Mouse (Mus musculus): ENCODE results near the gene 6430548M08Rik. TPM values are rescaled to one million over a fixed set of nuclear protein-coding genes. Genes with fewer than 3 reads are reported as not detected.
A peak's percentile ranks its signal among the peaks of the same experiment; 100 is the strongest.

Gene 6430548M08Rik
- 23.1 and 30.0 TPM in 2 replicates for polyA plus RNA-seq (2015; fragmentation: Nextera tagmentation; extraction: Ambion mirVana)

DNA sequence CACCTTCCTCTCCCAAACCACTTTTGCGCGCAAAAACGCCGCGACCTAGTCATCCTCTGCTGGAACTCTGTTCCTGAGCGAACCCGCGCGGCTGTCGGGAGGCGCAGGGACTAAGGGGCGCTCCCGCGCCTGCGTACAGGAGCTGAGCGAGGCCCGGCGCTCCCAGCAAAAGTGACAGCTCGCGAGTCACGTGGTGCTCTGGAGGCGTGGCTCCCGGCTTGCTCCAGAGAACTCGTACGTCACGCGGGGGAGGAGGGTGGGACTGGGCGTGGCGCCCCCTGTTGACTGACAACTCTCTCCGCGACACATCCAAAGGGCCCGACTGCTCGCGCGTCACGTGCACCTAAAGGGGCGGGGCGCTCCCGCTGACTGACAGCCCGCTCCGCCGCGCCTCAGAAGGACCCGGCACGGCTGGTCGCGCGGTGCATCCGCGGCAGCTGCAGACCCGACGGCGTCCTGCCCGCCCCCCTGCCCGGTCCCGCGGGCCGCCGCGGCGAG, at the start of gene 6430548M08Rik:
Gene 6430548M08Rik (plus strand): TSS at position 395 of the 498 bp plus-strand sequence.
- under 1% methylated on average over 58 of the region's 61 CpGs for WGBS
- Histone ChIP-seq H3K4me2 (replicated peaks) (peak within 1 kb of the TSS; percentile 77), H3K27ac (replicated peaks) (peak within 1 kb of the TSS; percentile 87), H3K9me3 (no peaks in the 10 kb centered on the region), H3K36me3 (no peaks in the 10 kb centered on the region), H3K4me3 (peak within 1 kb of the TSS; percentile 70), H3K9ac (replicated peaks) (peak within 1 kb of the TSS; percentile 77), H3K4me1 (peaks cover 12% of the 10 kb centered on the region), H3K27me3 (peaks cover 12% of the 10 kb centered on the region; the same call in 1 of the 2 replicates)
- peak; percentile 97 for ATAC-seq (replicated peaks)

DNA sequence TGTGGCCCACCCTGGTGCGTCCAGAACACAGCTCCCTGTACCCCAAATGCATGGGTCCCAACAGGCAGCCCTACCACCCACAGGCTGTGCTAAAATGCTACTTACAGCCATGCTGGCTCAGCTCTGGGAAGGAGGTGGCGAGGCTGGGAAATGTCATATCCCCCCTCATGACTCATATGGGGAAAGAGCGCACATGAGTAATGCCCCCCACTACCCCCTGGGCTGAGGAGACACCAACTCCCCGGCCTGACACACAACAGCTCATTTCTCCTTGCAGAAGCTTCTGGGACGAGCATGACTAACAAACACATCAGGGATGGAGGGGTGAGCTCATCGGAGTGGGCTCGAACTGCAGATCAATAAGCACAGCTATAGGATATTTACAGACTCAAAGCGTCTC, 48.3 kb upstream of the 6430548M08Rik start:
- no peak for ATAC-seq (replicated peaks)
- Histone ChIP-seq H3K9ac (replicated peaks) (no peak overlapping the region), H3K4me2 (replicated peaks) (no peak overlapping the region), H3K27me3 (no peaks in the 10 kb centered on the region), H3K9me3 (no peaks in the 10 kb centered on the region), H3K4me1 (no peaks in the 10 kb centered on the region), H3K27ac (replicated peaks) (no peak overlapping the region), H3K36me3 (no peaks in the 10 kb centered on the region), H3K4me3 (no peak overlapping the region)
- 93% methylated on average over 8 of the region's 8 CpGs for whole genome bisulfite sequencing

- Histone ChIP-seq H3K4me3 (no peak overlapping the region), H3K9me3 (no peaks in the 10 kb centered on the region), H3K4me2 (replicated peaks) (no peak overlapping the region), H3K27me3 (no peaks in the 10 kb centered on the region), H3K4me1 (no peaks in the 10 kb centered on the region), H3K27ac (replicated peaks) (no peak overlapping the region), H3K36me3 (no peaks in the 10 kb centered on the region), H3K9ac (replicated peaks) (no peak overlapping the region)
- no peak for ATAC-seq (replicated peaks)
- WGBS, result 88% methylated on average over 4 of the region's 4 CpGs
These were observed 47.7 kb upstream of the 6430548M08Rik start for GRCm38 (mm10) chr8:120066226-120066625.

DNA sequence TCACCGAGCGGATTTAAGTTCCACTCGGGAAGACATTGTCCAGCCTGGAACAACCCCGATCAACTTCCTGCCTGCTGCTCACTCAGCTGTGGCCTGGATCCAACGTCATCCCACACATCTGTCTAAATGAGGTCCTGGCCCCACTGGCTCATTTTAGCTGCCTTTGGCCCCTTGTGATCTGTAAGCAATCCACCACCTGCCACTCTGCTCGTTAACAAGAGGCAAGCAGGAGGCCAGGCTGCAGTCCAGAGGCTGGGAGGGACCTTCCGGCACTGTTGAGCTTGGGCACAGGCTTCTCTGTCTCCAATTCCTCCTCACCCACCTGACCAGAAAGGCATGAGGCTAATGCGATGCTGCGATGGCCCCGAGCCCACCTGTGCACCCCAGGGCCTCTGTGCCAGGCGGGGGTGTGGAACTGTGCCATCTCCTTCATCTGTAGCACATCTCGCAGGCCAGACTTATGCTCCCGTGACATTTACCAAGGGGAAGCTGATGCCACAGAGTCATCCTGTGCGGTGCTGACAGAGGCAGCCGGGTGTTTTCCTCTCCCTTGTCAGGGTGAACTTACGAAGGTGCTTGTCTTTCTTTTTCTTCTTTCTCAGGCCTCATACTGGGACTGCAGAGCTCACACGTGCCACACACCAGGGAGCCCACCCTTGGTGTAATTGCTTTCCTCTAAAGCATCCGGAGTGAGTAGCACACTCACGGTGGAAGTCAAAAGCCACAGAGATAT, 45.9 kb upstream of the 6430548M08Rik start:
- Histone ChIP-seq H3K27me3 (no peaks in the 10 kb centered on the region), H3K9ac (replicated peaks) (no peak overlapping the region), H3K4me2 (replicated peaks) (no peak overlapping the region), H3K9me3 (no peaks in the 10 kb centered on the region), H3K36me3 (no peaks in the 10 kb centered on the region), H3K4me1 (no peaks in the 10 kb centered on the region), H3K27ac (replicated peaks) (no peak overlapping the region), H3K4me3 (no peak overlapping the region)
- ATAC-seq (replicated peaks), result no peak
- WGBS, result 60% methylated on average over 19 of the region's 19 CpGs

DNA sequence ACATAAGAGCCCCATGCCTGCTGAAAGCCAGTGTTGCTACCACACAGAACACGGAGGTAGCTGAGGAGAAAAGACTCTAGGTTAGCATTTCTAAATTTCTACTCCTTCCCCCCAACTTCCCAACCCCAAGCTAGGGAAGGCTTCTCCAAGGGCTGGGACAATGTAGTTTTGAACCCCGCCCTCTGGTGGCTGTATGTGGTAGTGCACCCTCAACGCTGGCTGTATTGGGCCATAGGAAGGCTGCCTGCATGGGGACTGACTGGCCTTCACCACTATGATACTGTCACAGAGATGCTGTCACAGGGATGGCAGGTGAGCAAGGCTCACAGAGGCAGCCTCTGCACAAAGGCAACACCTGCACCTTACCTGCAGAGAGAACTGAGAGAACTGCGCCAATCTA, 42.3 kb upstream of the 6430548M08Rik start:
- Histone ChIP-seq H3K9me3 (no peaks in the 10 kb centered on the region), H3K4me1 (peaks cover 3% of the 10 kb centered on the region; the same call in 1 of the 2 replicates), H3K27me3 (no peaks in the 10 kb centered on the region), H3K4me3 (no peak overlapping the region), H3K9ac (replicated peaks) (no peak overlapping the region), H3K36me3 (no peaks in the 10 kb centered on the region), H3K27ac (replicated peaks) (no peak overlapping the region), H3K4me2 (replicated peaks) (no peak overlapping the region)
- 28% methylated on average over 4 of the region's 4 CpGs for WGBS
- peak; percentile 38 for ATAC-seq (replicated peaks)

DNA sequence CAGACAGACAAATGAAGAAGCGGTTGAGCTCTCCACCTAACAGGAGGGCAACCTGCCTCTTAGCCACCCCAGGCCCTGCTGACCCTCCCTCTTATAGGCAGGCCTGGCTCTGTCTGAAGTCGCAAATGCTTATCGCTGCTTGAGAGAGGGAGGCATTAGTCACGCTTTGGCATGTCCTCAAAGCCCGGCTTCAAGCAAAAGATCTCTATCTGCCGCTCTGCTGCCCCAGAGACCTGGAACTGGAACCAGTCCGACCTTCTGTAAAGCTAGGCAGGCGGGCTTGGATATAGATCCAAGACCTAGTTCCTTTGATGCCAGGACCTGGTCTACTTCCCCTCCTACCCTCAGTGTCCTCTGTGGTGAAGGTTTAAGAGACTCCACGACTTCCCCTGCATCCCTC, 41.7 kb upstream of the 6430548M08Rik start:
- Histone ChIP-seq H3K9me3 (no peaks in the 10 kb centered on the region), H3K4me1 (peaks cover 3% of the 10 kb centered on the region; the same call in 1 of the 2 replicates), H3K27me3 (no peaks in the 10 kb centered on the region), H3K9ac (replicated peaks) (no peak overlapping the region), H3K36me3 (no peaks in the 10 kb centered on the region), H3K4me2 (replicated peaks) (no peak overlapping the region), H3K4me3 (no peak overlapping the region), H3K27ac (replicated peaks) (no peak overlapping the region)
- no peak for ATAC-seq (replicated peaks)
- 85% methylated on average over 9 of the region's 9 CpGs for WGBS

GRCm38 (mm10) chr8:120072827-120073226, 41.1 kb upstream of the 6430548M08Rik start:
- WGBS, result 90% methylated on average over 8 of the region's 8 CpGs
- Histone ChIP-seq H3K27me3 (no peaks in the 10 kb centered on the region), H3K9ac (replicated peaks) (no peak overlapping the region), H3K4me2 (replicated peaks) (no peak overlapping the region), H3K36me3 (no peaks in the 10 kb centered on the region), H3K27ac (replicated peaks) (no peak overlapping the region), H3K4me3 (no peak overlapping the region), H3K9me3 (no peaks in the 10 kb centered on the region), H3K4me1 (peaks cover 3% of the 10 kb centered on the region; the same call in 1 of the 2 replicates)
- no peak for ATAC-seq (replicated peaks)

DNA sequence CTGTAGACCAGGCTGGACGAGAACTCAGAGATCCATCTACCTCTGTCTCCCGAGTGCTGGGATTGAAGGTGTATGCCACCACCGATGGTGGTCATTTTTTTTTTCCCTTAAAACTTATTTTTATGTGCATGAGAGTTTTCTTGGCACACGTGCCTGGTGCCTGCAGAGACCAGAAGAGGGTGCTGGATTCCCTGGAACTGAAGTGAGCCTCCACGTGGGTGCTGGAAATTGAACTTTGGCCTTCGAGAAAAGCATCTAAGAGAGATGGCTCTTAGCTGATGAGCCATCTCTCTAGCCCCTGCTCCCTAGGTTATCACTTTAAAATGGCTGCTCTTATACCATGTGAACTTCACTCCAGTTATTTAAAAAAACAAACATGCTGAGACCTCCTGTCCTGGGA, 39.4 kb upstream of the 6430548M08Rik start:
- no peak for ATAC-seq (replicated peaks)
- WGBS, result 74% methylated on average over 6 of the region's 6 CpGs
- Histone ChIP-seq H3K9me3 (no peaks in the 10 kb centered on the region), H3K4me3 (no peak overlapping the region), H3K9ac (replicated peaks) (no peak overlapping the region), H3K4me1 (peaks cover 3% of the 10 kb centered on the region; the same call in 1 of the 2 replicates), H3K27ac (replicated peaks) (no peak overlapping the region), H3K4me2 (replicated peaks) (no peak overlapping the region), H3K36me3 (no peaks in the 10 kb centered on the region), H3K27me3 (no peaks in the 10 kb centered on the region)

DNA sequence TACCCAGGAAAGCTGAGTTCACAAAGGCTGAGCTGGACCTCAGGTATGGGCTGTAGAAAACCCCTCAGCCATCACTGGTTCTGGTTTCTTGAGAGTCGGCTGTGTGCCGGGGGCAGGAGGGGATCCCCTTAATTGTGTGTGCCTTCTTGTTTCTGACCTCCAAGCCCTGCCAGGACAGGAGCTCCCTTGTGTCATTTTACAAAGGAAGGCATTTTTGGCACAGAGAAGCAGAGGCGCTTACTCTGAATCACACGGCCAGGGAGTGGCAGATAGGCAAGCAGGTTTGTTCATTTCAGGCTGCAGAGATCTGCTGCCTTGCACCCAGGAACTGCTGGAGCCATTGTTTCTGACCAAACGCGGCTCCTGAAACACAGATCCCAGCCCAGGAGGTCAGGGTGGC, 38.6 kb upstream of the 6430548M08Rik start:
- Histone ChIP-seq H3K9me3 (no peaks in the 10 kb centered on the region), H3K4me1 (peaks cover 3% of the 10 kb centered on the region; the same call in 1 of the 2 replicates), H3K4me3 (no peak overlapping the region), H3K27me3 (no peaks in the 10 kb centered on the region), H3K4me2 (replicated peaks) (no peak overlapping the region), H3K36me3 (no peaks in the 10 kb centered on the region), H3K9ac (replicated peaks) (no peak overlapping the region), H3K27ac (replicated peaks) (no peak overlapping the region)
- ATAC-seq (replicated peaks), result no peak
- WGBS, result 36% methylated on average over 6 of the region's 6 CpGs

DNA sequence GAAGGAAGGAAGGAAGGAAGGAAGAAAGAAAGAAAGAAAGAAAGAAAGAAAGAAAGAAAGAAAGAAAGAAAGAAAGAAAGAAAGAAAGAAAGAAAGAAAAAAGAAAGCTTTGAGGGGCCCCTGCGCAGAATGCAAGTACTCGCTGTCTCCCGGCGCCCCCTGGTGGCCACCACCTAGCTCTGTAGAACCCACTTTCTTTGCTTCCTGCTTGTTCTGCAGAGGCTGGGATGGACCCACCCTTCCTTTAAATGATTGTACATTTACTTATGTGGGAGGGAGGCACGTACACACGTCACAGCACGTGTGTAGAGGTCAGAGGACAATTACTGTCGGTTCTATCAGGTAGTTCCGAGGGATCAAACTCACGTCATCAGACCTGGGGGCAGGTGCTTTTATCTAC, 35.9 kb upstream of the 6430548M08Rik start:
- Histone ChIP-seq H3K27ac (replicated peaks) (no peak overlapping the region), H3K9ac (replicated peaks) (no peak overlapping the region), H3K4me2 (replicated peaks) (no peak overlapping the region), H3K4me1 (peaks cover 3% of the 10 kb centered on the region; the same call in 1 of the 2 replicates), H3K9me3 (no peaks in the 10 kb centered on the region), H3K4me3 (no peak overlapping the region), H3K36me3 (peaks cover 25% of the 10 kb centered on the region), H3K27me3 (no peaks in the 10 kb centered on the region)
- 11% methylated on average over 10 of the region's 10 CpGs for WGBS
- ATAC-seq (replicated peaks), result peak; percentile 63; the same call in 1 of the 2 replicates

- no peak overlapping the region for H3K4me2 ChIP-seq (replicated peaks)
- no peak for ATAC-seq (replicated peaks)
- no peaks in the 10 kb centered on the region for H3K27me3 ChIP-seq
- peaks cover 30% of the 10 kb centered on the region for H3K36me3 ChIP-seq
- H3K9ac ChIP-seq (replicated peaks), result no peak overlapping the region
- H3K9me3 ChIP-seq, result no peaks in the 10 kb centered on the region
- peaks cover 3% of the 10 kb centered on the region; the same call in 1 of the 2 replicates for H3K4me1 ChIP-seq
- H3K4me3 ChIP-seq, result no peak overlapping the region
- no peak overlapping the region for H3K27ac ChIP-seq (replicated peaks)
- WGBS, result 61% methylated on average over 5 of the region's 5 CpGs
These were observed 34.6 kb upstream of the 6430548M08Rik start for GRCm38 (mm10) chr8:120079361-120079760.

GRCm38 (mm10) chr8:120083261-120083660, 30.7 kb upstream of the 6430548M08Rik start:
- ATAC-seq (replicated peaks), result peak; percentile 38; the same call in 1 of the 2 replicates

More at GRCm38 (mm10) chr8:120083261-120083660, 30.7 kb upstream of the 6430548M08Rik start:
- Histone ChIP-seq H3K9me3 (no peaks in the 10 kb centered on the region), H3K9ac (replicated peaks) (no peak overlapping the region), H3K4me1 (no peaks in the 10 kb centered on the region), H3K4me3 (no peak overlapping the region), H3K27me3 (no peaks in the 10 kb centered on the region), H3K36me3 (peaks cover 66% of the 10 kb centered on the region), H3K27ac (replicated peaks) (no peak overlapping the region), H3K4me2 (replicated peaks) (no peak overlapping the region)
- WGBS, result 72% methylated on average over 8 of the region's 8 CpGs

All from forebrain, embryonic 15.5 days (tissue).